Comparison of ENCODE assay signal across 37 mouse cellular contexts in genomic region chr17:87453336-87453735, GRCm38 (mm10). TPM values are rescaled to one million over a fixed set of nuclear protein-coding genes. Genes with fewer than 3 reads are reported as not detected.
"Had no signal": no experiment of that assay in that cellular context is flagged by ENCODE, and none has a peak within 500 bp of the region (broad histone marks: within the 10 kb centered on the region; RNA-seq: fewer than 3 reads in every experiment).

No protein-coding gene starts in this region.

- H3K36me3 ChIP-seq: heart, embryonic 12.5 days; hindbrain, embryonic 10.5 days; hindbrain, embryonic 12.5 days; limb, embryonic 10.5 days; limb, embryonic 12.5 days; liver, embryonic 13.5 days; liver, embryonic 15.5 days had no signal

- H3K9me3 ChIP-seq: heart, embryonic 12.5 days; hindbrain, embryonic 10.5 days; hindbrain, embryonic 12.5 days; limb, embryonic 10.5 days; limb, embryonic 12.5 days; liver, embryonic 13.5 days; liver, embryonic 15.5 days had no signal

- H3K4me3 ChIP-seq: gastrocnemius, adult 2 months; heart, adult 2 months; heart, embryonic 12.5 days; hindbrain, embryonic 10.5 days; hindbrain, embryonic 12.5 days; layer of hippocampus, adult 2 months; left cerebral cortex, adult 2 months; limb, embryonic 10.5 days; limb, embryonic 12.5 days; liver, embryonic 13.5 days; liver, embryonic 15.5 days had no signal

- H3K27ac ChIP-seq: gastrocnemius, adult 2 months; heart, adult 2 months; hindbrain, embryonic 10.5 days; hindbrain, embryonic 12.5 days; hindbrain, embryonic 14.5 days; layer of hippocampus, adult 2 months; left cerebral cortex, adult 2 months; limb, embryonic 10.5 days; limb, embryonic 12.5 days; liver, embryonic 13.5 days; liver, embryonic 15.5 days had no signal

- H3K27me3 ChIP-seq: heart, embryonic 12.5 days; hindbrain, embryonic 12.5 days had no signal

- ATAC-seq: hindbrain, embryonic 16.5 days; inflammation-experienced regulatory T-cells, adult 6 months; intestine, embryonic 16.5 days; liver, postnatal 0 days had no signal

- H3K4me2 ChIP-seq: heart, embryonic 12.5 days; hindbrain, embryonic 12.5 days; hindbrain, embryonic 14.5 days; limb, embryonic 12.5 days; liver, embryonic 11.5 days; liver, embryonic 13.5 days; liver, embryonic 15.5 days had no signal

- H3K9ac ChIP-seq: heart, embryonic 12.5 days; hindbrain, embryonic 12.5 days; hindbrain, embryonic 14.5 days; limb, embryonic 12.5 days; liver, embryonic 13.5 days; liver, embryonic 15.5 days; liver, postnatal 0 days had no signal

- DNase-seq: gastrocnemius, adult 2 months; gastrocnemius, postnatal 10 days; gastrocnemius, postnatal 25 days; heart, adult 2 months; heart, postnatal 14 days; heart, postnatal 36 days; kidney, adult 18-20 months; kidney, adult 8-10 months; kidney, postnatal 10 days; kidney, postnatal 25 days; kidney, postnatal 4 days; liver; liver, embryonic 13.5 days; liver, postnatal 0 days had no signal

RNA-seq across cellular contexts. Expression of gene Stpg4, which starts 25.8 kb away (rescaled TPM):
- total RNA-seq: gastrocnemius, adult 2 months; gastrocnemius, postnatal 10 days; gastrocnemius, postnatal 25 days; gastrocnemius, postnatal 4 days; granulocyte monocyte progenitor cell, adult 5-6 weeks; heart, adult 2 months; heart, postnatal 14 days; heart, postnatal 36 days; layer of hippocampus, adult 2 months; layer of hippocampus, postnatal 10 days; layer of hippocampus, postnatal 25 days; left cerebral cortex, adult 2 months; left cerebral cortex, postnatal 14 days; left cerebral cortex, postnatal 36 days had no signal
- polyA plus RNA-seq: heart, embryonic 12.5 days; heart, embryonic 14.5 days; heart, embryonic 16.5 days; hindbrain, embryonic 10.5 days; hindbrain, embryonic 14.5 days; intestine, embryonic 16.5 days; kidney, embryonic 14.5 days; limb, embryonic 10.5 days; limb, embryonic 12.5 days; limb, embryonic 14.5 days; liver, embryonic 11.5 days; liver, embryonic 13.5 days; liver, embryonic 15.5 days; liver, postnatal 0 days had no signal
